Mouse (Mus musculus): ENCODE data around the gene Kng1. TPM values are rescaled to one million over a fixed set of nuclear protein-coding genes. Genes with fewer than 3 reads are reported as not detected.
"Not testable (repeated sequence)": the region's sequence is repeated elsewhere in the genome, so short reads cannot be mapped to it uniquely, and the experiment has no call there.

Gene Kng1
- polyA plus RNA-seq, 1 experiment, result 0.17 TPM

GRCm38 (mm10) chr16:23037744-23038143, 19.9 kb upstream of the Kng1 start:
- Histone ChIP-seq H3K4me3 (replicated peaks) (no peak overlapping the region), H3K4me1 (no peaks in the 10 kb centered on the region), H3K27me3 (replicated peaks) (no peaks in the 10 kb centered on the region), H3K36me3 (replicated peaks; ENCODE audit: low read length) (no peaks in the 10 kb centered on the region), H3K9me3 (peaks cover 12% of the 10 kb centered on the region)
- TF ChIP-seq GATA1 (IDR thresholded peaks at IDR 0.05; ENCODE audit: borderline replicate concordance, low read length) (no peak), FLI1 (IDR thresholded peaks at IDR 0.05; ENCODE audit: low read length) (no peak)

DNA sequence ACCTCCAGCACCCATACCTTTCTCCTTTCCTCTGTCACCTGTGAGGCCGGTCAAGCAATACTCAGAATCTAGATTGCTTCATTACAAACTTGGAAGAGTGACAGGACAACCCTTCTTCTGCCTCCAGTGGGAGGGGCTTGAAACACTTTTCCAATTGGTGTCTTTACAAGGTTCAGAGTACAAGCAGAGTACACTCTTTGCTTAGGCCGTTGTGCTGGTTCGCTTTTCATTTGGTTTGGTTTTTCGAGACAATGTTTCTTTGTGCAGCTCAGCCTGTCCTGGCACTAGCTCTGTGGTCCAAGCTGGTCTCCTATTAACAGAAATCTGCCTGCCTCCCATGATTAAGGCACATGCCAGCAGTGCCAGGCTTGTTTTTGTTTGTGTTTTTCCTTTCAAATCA, 18.4 kb upstream of the Kng1 start:
- no peaks in the 10 kb centered on the region for H3K36me3 ChIP-seq (replicated peaks; ENCODE audit: low read length)

GRCm38 (mm10) chr16:23040876-23041275, 16.8 kb upstream of the Kng1 start:
- Histone ChIP-seq H3K36me3 (replicated peaks; ENCODE audit: low read length) (no peaks in the 10 kb centered on the region), H3K9me3 (peaks cover 12% of the 10 kb centered on the region), H3K4me3 (replicated peaks) (no peak overlapping the region), H3K27me3 (replicated peaks) (no peaks in the 10 kb centered on the region), H3K4me1 (no peaks in the 10 kb centered on the region)
- no peak for TF ChIP-seq GATA1 (IDR thresholded peaks at IDR 0.05; ENCODE audit: borderline replicate concordance, low read length)
- no peak for TF ChIP-seq FLI1 (IDR thresholded peaks at IDR 0.05; ENCODE audit: low read length)

More for the DNA sequence above, 18.4 kb upstream of the Kng1 start:
- Histone ChIP-seq H3K9me3 (peaks cover 12% of the 10 kb centered on the region), H3K27me3 (replicated peaks) (no peaks in the 10 kb centered on the region), H3K4me1 (no peaks in the 10 kb centered on the region), H3K4me3 (replicated peaks) (no peak overlapping the region)
- no peak for TF ChIP-seq GATA1 (IDR thresholded peaks at IDR 0.05; ENCODE audit: borderline replicate concordance, low read length)
- TF ChIP-seq FLI1 (IDR thresholded peaks at IDR 0.05; ENCODE audit: low read length), result no peak

DNA sequence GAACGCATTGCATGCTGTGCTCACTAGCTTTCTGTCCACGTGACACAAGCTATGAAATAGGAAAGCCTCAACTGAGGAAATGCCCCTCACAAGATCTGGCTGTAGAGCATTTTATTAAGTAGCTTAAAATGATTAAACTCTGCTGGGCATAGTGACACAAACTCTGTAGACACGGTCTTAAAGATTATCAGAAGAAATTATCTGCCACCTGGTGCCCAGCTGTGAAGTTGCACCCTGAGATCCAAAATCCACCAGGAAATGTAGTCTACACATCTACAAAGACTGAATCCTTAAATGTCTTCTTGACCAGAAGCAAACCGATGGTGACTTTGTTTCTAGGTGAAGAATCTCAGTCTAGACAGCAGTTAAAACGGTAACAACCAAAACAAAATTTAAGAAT, 11.3 kb upstream of the Kng1 start:
- Histone ChIP-seq H3K9me3 (0 out of 2 replicates have a peak, but pooled peaks cover under 1% of the 10 kb centered on the region), H3K4me3 (replicated peaks) (no peak overlapping the region), H3K4me1 (no peaks in the 10 kb centered on the region), H3K27me3 (replicated peaks) (peaks cover 5% of the 10 kb centered on the region), H3K36me3 (replicated peaks; ENCODE audit: low read length) (no peaks in the 10 kb centered on the region)
- TF ChIP-seq GATA1 (IDR thresholded peaks at IDR 0.05; ENCODE audit: borderline replicate concordance, low read length) (no peak), FLI1 (IDR thresholded peaks at IDR 0.05; ENCODE audit: low read length) (no peak)

GRCm38 (mm10) chr16:23059630-23060029, 2.0 kb downstream of the Kng1 start:
- not testable (repeated sequence) for H3K36me3 ChIP-seq (replicated peaks; ENCODE audit: low read length); H3K9me3 ChIP-seq; H3K4me3 ChIP-seq (replicated peaks); H3K27me3 ChIP-seq (replicated peaks); H3K4me1 ChIP-seq

- not testable (repeated sequence) for H3K36me3 ChIP-seq (replicated peaks; ENCODE audit: low read length); H3K4me1 ChIP-seq; H3K4me3 ChIP-seq (replicated peaks); H3K9me3 ChIP-seq; H3K27me3 ChIP-seq (replicated peaks)
These were observed 3.2 kb downstream of the Kng1 start for GRCm38 (mm10) chr16:23060781-23061325.

- H3K4me1 ChIP-seq, result not testable (repeated sequence)
These were observed 19.9 kb downstream of the Kng1 start for GRCm38 (mm10) chr16:23077516-23077915.

DNA sequence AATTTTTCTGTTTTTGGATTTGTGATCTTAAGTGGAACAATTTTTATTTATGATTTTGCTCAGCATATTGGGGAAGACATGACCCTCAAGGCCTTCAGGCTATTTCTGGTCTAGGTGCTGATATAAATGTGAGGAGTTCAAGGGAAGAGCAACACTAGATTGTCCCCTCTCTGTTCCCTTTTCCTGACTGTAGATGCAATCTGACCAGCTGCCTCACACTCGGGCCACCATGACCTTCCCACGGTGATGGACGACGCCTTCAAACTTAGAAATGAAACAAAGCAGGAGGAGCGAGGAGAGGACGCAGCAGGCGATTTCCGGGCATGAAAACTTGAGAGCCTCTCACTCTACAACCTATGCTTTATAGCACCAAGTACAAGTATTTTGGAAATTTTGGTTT, 29.5 kb downstream of the Kng1 start:
- not testable (repeated sequence) for H3K4me3 ChIP-seq (replicated peaks); H3K9me3 ChIP-seq; H3K36me3 ChIP-seq (replicated peaks; ENCODE audit: low read length)
- H3K27me3 ChIP-seq (replicated peaks), result peaks cover 11% of the 10 kb centered on the region
- H3K4me1 ChIP-seq, result peaks cover 25% of the 10 kb centered on the region

More at GRCm38 (mm10) chr16:23077516-23077915, 19.9 kb downstream of the Kng1 start:
- not testable (repeated sequence) for H3K36me3 ChIP-seq (replicated peaks; ENCODE audit: low read length); H3K27me3 ChIP-seq (replicated peaks); H3K9me3 ChIP-seq; H3K4me3 ChIP-seq (replicated peaks)

- not testable (repeated sequence) for H3K4me3 ChIP-seq (replicated peaks); H3K9me3 ChIP-seq; H3K36me3 ChIP-seq (replicated peaks; ENCODE audit: low read length)
- Histone ChIP-seq H3K4me1 (peaks cover 26% of the 10 kb centered on the region), H3K27me3 (replicated peaks) (peaks cover 11% of the 10 kb centered on the region)
These were observed 30.0 kb downstream of the Kng1 start for GRCm38 (mm10) chr16:23087712-23088111.

- H3K4me3 ChIP-seq (replicated peaks); H3K27me3 ChIP-seq (replicated peaks); H3K36me3 ChIP-seq (replicated peaks; ENCODE audit: low read length); H3K9me3 ChIP-seq: not testable (repeated sequence)
- peaks cover 29% of the 10 kb centered on the region for H3K4me1 ChIP-seq
These were observed 30.8 kb downstream of the Kng1 start for GRCm38 (mm10) chr16:23088491-23088890.

- H3K36me3 ChIP-seq (replicated peaks; ENCODE audit: low read length); H3K27me3 ChIP-seq (replicated peaks); H3K9me3 ChIP-seq; H3K4me3 ChIP-seq (replicated peaks): not testable (repeated sequence)
- H3K4me1 ChIP-seq, result peaks cover 31% of the 10 kb centered on the region
These were observed 33.7 kb downstream of the Kng1 start for GRCm38 (mm10) chr16:23091345-23091744.
